Mouse (Mus musculus): ENCODE results near the gene Gm20431. TPM values are rescaled to one million over a fixed set of nuclear protein-coding genes. Genes with fewer than 3 reads are reported as not detected.
A peak's percentile ranks its signal among the peaks of the same experiment; 100 is the strongest.

Gene Gm20431
- polyA plus RNA-seq, 1 experiment from 2014 or later, result 9.4 TPM

GRCm38 (mm10) chr2:167687651-167688101 is 26.4 kb upstream of the Gm20431 start:
- 54% methylated on average over 11 of the region's 11 CpGs for WGBS
- Histone ChIP-seq H3K4me2 (no peak overlapping the region), H3K4me3 (no peak overlapping the region), H3K9me3 (no peaks in the 10 kb centered on the region), H3K27me3 (peaks cover 35% of the 10 kb centered on the region), H3K27ac (no peak overlapping the region), H3K36me3 (no peaks in the 10 kb centered on the region), H3K9ac (no peak overlapping the region), H3K4me1 (peaks cover 38% of the 10 kb centered on the region)
- ATAC-seq (ENCODE audit: insufficient number of reproducible peaks, low FRiP score, low TSS enrichment, low read depth), result no peak

GRCm38 (mm10) chr2:167687250-167687586 is 25.9 kb upstream of the Gm20431 start:
- ATAC-seq (ENCODE audit: insufficient number of reproducible peaks, low FRiP score, low TSS enrichment, low read depth), result no peak
- WGBS, result 95% methylated on average over 4 of the region's 4 CpGs
- no peak overlapping the region for H3K4me3 ChIP-seq
- no peaks in the 10 kb centered on the region for H3K9me3 ChIP-seq
- peaks cover 32% of the 10 kb centered on the region for H3K27me3 ChIP-seq
- H3K36me3 ChIP-seq, result no peaks in the 10 kb centered on the region
- no peak overlapping the region for H3K9ac ChIP-seq
- H3K27ac ChIP-seq, result no peak overlapping the region
- no peak overlapping the region for H3K4me2 ChIP-seq
- peaks cover 35% of the 10 kb centered on the region for H3K4me1 ChIP-seq

GRCm38 (mm10) chr2:167686382-167687249 is 25.3 kb upstream of the Gm20431 start:
- no peaks in the 10 kb centered on the region for H3K36me3 ChIP-seq
- H3K27ac ChIP-seq, result no peak overlapping the region
- ATAC-seq (ENCODE audit: insufficient number of reproducible peaks, low FRiP score, low TSS enrichment, low read depth), result no peak
- H3K9ac ChIP-seq, result no peak overlapping the region
- no peaks in the 10 kb centered on the region for H3K9me3 ChIP-seq
- WGBS, result 72% methylated on average over 16 of the region's 16 CpGs
- peaks cover 29% of the 10 kb centered on the region for H3K27me3 ChIP-seq
- peaks cover 33% of the 10 kb centered on the region for H3K4me1 ChIP-seq
- H3K4me2 ChIP-seq, result no peak overlapping the region
- H3K4me3 ChIP-seq, result no peak overlapping the region

GRCm38 (mm10) chr2:167685865-167686264 is 24.6 kb upstream of the Gm20431 start:
- Histone ChIP-seq H3K4me1 (peaks cover 29% of the 10 kb centered on the region), H3K9me3 (no peaks in the 10 kb centered on the region), H3K9ac (no peak overlapping the region), H3K27ac (no peak overlapping the region), H3K4me2 (no peak overlapping the region), H3K4me3 (no peak overlapping the region), H3K36me3 (no peaks in the 10 kb centered on the region), H3K27me3 (peaks cover 24% of the 10 kb centered on the region)
- WGBS, result 73% methylated on average over 3 of the region's 3 CpGs
- ATAC-seq (ENCODE audit: insufficient number of reproducible peaks, low FRiP score, low TSS enrichment, low read depth), result no peak

- WGBS, result 9% methylated on average over 8 of the region's 8 CpGs
- no peak overlapping the region for H3K27ac ChIP-seq
Observed at GRCm38 (mm10) chr2:167685137-167685536, 23.8 kb upstream of the Gm20431 start.

GRCm38 (mm10) chr2:167683721-167684120 is 22.4 kb upstream of the Gm20431 start:
- no peak overlapping the region for H3K27ac ChIP-seq
- H3K9ac ChIP-seq, result no peak overlapping the region
- no peaks in the 10 kb centered on the region for H3K9me3 ChIP-seq
- no peaks in the 10 kb centered on the region for H3K36me3 ChIP-seq
- ATAC-seq (ENCODE audit: insufficient number of reproducible peaks, low FRiP score, low TSS enrichment, low read depth), result no peak
- 69% methylated on average over 3 of the region's 3 CpGs for WGBS
- H3K27me3 ChIP-seq, result 0 out of 2 replicates have a peak, but pooled peaks cover 13% of the 10 kb centered on the region
- H3K4me2 ChIP-seq, result no peak overlapping the region
- H3K4me3 ChIP-seq, result no peak overlapping the region
- H3K4me1 ChIP-seq, result peaks cover 16% of the 10 kb centered on the region; the same call in 1 of the 2 replicates

More at GRCm38 (mm10) chr2:167685137-167685536, 23.8 kb upstream of the Gm20431 start:
- ATAC-seq (ENCODE audit: insufficient number of reproducible peaks, low FRiP score, low TSS enrichment, low read depth), result no peak
- H3K9me3 ChIP-seq, result no peaks in the 10 kb centered on the region
- H3K27me3 ChIP-seq, result peaks cover 19% of the 10 kb centered on the region
- no peaks in the 10 kb centered on the region for H3K36me3 ChIP-seq
- no peak overlapping the region for H3K4me3 ChIP-seq
- H3K9ac ChIP-seq, result no peak overlapping the region
- peaks cover 24% of the 10 kb centered on the region for H3K4me1 ChIP-seq
- H3K4me2 ChIP-seq, result no peak overlapping the region

GRCm38 (mm10) chr2:167680657-167681056 is 19.4 kb upstream of the Gm20431 start:
- Histone ChIP-seq H3K9me3 (no peaks in the 10 kb centered on the region), H3K4me1 (peaks cover 2% of the 10 kb centered on the region; the same call in 1 of the 2 replicates), H3K36me3 (no peaks in the 10 kb centered on the region), H3K4me3 (no peak overlapping the region), H3K4me2 (no peak overlapping the region), H3K27ac (no peak overlapping the region), H3K27me3 (no peaks in the 10 kb centered on the region), H3K9ac (no peak overlapping the region)
- whole genome bisulfite sequencing, result 52% methylated on average over 5 of the region's 5 CpGs
- ATAC-seq (ENCODE audit: insufficient number of reproducible peaks, low FRiP score, low TSS enrichment, low read depth), result no peak

- 0 out of 2 replicates have a peak, but pooled peaks have one; percentile 62 for ATAC-seq (ENCODE audit: insufficient number of reproducible peaks, low FRiP score, low TSS enrichment, low read depth)
- H3K27ac ChIP-seq, result no peak overlapping the region
- peaks cover 5% of the 10 kb centered on the region for H3K4me1 ChIP-seq
- H3K4me3 ChIP-seq, result no peak overlapping the region
- no peaks in the 10 kb centered on the region for H3K36me3 ChIP-seq
- H3K27me3 ChIP-seq, result no peaks in the 10 kb centered on the region
- no peak overlapping the region for H3K9ac ChIP-seq
- H3K9me3 ChIP-seq, result no peaks in the 10 kb centered on the region
- 3% methylated on average over 13 of the region's 13 CpGs for WGBS
- no peak overlapping the region for H3K4me2 ChIP-seq
Observed at GRCm38 (mm10) chr2:167679902-167680430, 18.7 kb upstream of the Gm20431 start.

GRCm38 (mm10) chr2:167678600-167678999 is 17.3 kb upstream of the Gm20431 start:
- Histone ChIP-seq H3K9me3 (no peaks in the 10 kb centered on the region), H3K27me3 (no peaks in the 10 kb centered on the region), H3K4me2 (no peak overlapping the region), H3K9ac (no peak overlapping the region), H3K27ac (no peak overlapping the region), H3K4me1 (peaks cover 5% of the 10 kb centered on the region), H3K4me3 (no peak overlapping the region), H3K36me3 (no peaks in the 10 kb centered on the region)
- ATAC-seq (ENCODE audit: insufficient number of reproducible peaks, low FRiP score, low TSS enrichment, low read depth), result no peak
- WGBS, result 43% methylated on average over 5 of the region's 5 CpGs

- Histone ChIP-seq H3K4me2 (no peak overlapping the region), H3K36me3 (no peaks in the 10 kb centered on the region), H3K27me3 (no peaks in the 10 kb centered on the region), H3K9ac (no peak overlapping the region), H3K4me3 (no peak overlapping the region), H3K4me1 (peaks cover 5% of the 10 kb centered on the region), H3K9me3 (no peaks in the 10 kb centered on the region), H3K27ac (no peak overlapping the region)
- WGBS, result 40% methylated on average over 14 of the region's 14 CpGs
- ATAC-seq (ENCODE audit: insufficient number of reproducible peaks, low FRiP score, low TSS enrichment, low read depth), result no peak
Observed at GRCm38 (mm10) chr2:167675120-167675909, 14.0 kb upstream of the Gm20431 start.

- no peaks in the 10 kb centered on the region for H3K36me3 ChIP-seq
- H3K4me3 ChIP-seq, result no peak overlapping the region
- peak; percentile 43; the same call in 1 of the 2 replicates for ATAC-seq (ENCODE audit: insufficient number of reproducible peaks, low FRiP score, low TSS enrichment, low read depth)
- no peak overlapping the region for H3K9ac ChIP-seq
- H3K4me2 ChIP-seq, result no peak overlapping the region
- peaks cover 3% of the 10 kb centered on the region; the same call in 1 of the 2 replicates for H3K4me1 ChIP-seq
- WGBS, result 34% methylated on average over 13 of the region's 13 CpGs
- H3K27me3 ChIP-seq, result no peaks in the 10 kb centered on the region
- no peaks in the 10 kb centered on the region for H3K9me3 ChIP-seq
- no peak overlapping the region for H3K27ac ChIP-seq
Observed at GRCm38 (mm10) chr2:167672212-167672685, 11.0 kb upstream of the Gm20431 start.

All from limb, embryonic 15.5 days (tissue).